Mouse (Mus musculus) spleen, adult 2 months (tissue): Measurements from ENCODE around the gene Unc5b.

Source experiments
- CTCF ChIP-seq: fragments of 200-500 bp; IDR thresholded peaks from 2 replicates; pipeline ENCODE4 v1.5.1; 2011; ENCODE audit warnings: mild to moderate bottlenecking, inconsistent platforms; ENCODE audit not compliant: insufficient read depth, insufficient read length, insufficient replicate concordance; ENCODE audit errors: extremely low read depth
- POLR2A ChIP-seq: fragments of 200-500 bp; IDR thresholded peaks from 2 replicates; pipeline ENCODE4 v1.6.1; 2011; ENCODE audit warnings: low read depth, low read length, inconsistent platforms

DNA sequence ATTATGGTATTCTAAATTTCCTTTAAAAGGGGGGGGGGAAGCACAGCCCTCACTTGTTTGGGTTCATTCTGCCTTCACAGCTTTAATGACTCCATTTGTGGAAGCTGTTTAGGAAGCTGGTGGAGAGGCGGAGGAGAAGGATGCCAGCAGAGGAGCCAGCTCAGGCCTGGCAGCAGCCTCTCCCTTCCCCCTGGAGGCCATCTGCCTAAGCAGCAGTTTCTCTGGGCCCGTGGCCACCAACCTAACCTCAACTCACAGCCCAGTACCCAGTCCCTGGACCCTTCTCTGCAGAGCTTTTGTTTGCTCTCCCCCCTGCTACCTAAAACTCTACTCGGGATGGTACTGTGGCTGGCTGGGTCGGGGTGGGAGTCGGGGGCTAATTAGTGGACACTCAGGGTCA is 4.1 kb downstream of the Unc5b start:
- TF ChIP-seq CTCF (no peak), POLR2A (no peak)
